Mouse (Mus musculus): ENCODE measurements around the gene Slc7a8. TPM values are rescaled to one million over a fixed set of nuclear protein-coding genes. Genes with fewer than 3 reads are reported as not detected.

Gene Slc7a8
- polyA plus RNA-seq, 1 experiment = 0.25 TPM

DNA sequence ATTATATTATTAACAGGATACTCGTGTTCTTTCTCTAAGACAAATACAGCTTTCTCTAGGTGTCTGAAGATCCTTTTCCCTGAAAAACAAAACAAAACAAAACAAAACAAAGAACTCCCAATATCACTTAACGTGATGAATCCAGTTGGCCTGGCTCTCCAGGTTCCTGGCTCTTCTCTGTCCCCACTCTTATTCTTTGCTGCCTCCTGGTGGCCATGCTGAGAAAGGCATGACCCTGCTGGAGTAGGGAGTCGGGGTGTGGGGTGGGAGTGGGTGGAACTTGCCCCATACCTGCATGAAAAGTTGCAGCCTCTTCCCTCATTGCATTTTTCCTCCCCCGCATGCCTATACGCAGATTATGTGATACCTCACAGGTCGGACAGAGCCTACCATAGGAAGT is 80.4 kb downstream of the Slc7a8 start:
- Histone ChIP-seq H3K9me3 (ENCODE audit: control insufficient read depth, low read length) (no peaks in the 10 kb centered on the region), H3K36me3 (ENCODE audit: control insufficient read depth) (no peaks in the 10 kb centered on the region), H3K4me1 (ENCODE audit: control insufficient read depth) (peaks cover 20% of the 10 kb centered on the region), H3K27me3 (ENCODE audit: control insufficient read depth) (peaks cover 35% of the 10 kb centered on the region), H3K4me3 (replicated peaks) (no peak overlapping the region)
- TF ChIP-seq TAL1 (IDR thresholded peaks at IDR 0.05; ENCODE audit: low read length) (no peak), GATA1 (IDR thresholded peaks at IDR 0.05; ENCODE audit: low read length) (no peak)

DNA sequence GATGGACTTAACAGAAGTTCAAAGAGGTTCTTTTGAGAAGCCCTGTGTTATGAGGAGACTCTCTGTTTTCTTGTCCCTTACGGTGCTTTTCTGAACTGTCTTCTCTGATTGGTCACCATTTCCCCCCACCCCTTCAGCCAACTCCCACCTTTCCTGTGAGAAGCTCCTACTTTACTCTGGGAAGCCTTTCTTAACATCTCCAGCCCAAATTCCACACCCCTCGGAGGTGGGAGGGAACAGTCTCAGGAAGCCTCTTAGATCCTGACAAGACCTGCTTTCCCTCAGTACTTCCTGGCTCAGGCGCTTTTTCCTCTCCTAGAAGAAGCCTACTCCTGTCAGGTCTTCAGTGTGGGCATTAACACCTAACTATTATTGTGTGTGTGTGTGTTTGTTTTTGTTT is 82.2 kb downstream of the Slc7a8 start:
- Histone ChIP-seq H3K36me3 (ENCODE audit: control insufficient read depth) (peaks cover 3% of the 10 kb centered on the region; the same call in 1 of the 2 replicates), H3K9me3 (ENCODE audit: control insufficient read depth, low read length) (no peaks in the 10 kb centered on the region), H3K4me3 (replicated peaks) (no peak overlapping the region), H3K4me1 (ENCODE audit: control insufficient read depth) (peaks cover 4% of the 10 kb centered on the region), H3K27me3 (ENCODE audit: control insufficient read depth) (peaks cover 32% of the 10 kb centered on the region)
- TF ChIP-seq GATA1 (IDR thresholded peaks at IDR 0.05; ENCODE audit: low read length) (no peak), TAL1 (IDR thresholded peaks at IDR 0.05; ENCODE audit: low read length) (no peak)

DNA sequence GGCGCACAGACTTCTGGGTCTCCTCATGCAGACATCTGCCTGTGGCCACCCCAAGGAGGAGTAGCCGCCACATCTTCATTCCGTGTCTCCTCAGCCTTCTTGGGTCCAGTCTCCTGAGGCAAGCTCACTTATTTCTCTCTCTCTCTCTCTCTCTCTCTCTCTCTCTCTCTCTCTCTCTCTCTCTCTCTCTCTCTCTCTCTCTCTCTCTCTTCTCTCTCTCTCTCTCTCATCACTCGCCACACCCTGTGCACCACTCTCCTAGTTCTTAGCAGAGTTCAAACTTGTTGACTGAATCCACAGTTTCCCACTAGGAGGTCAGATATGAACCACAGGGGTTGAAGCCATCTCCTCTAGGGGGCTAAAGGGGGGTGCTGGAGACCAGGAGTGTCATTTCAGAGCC is 83.0 kb downstream of the Slc7a8 start, which contains the start of gene Gm29776:
Gene Gm29776 (minus strand): TSS at position 101 of the 400 bp plus-strand sequence.
- H3K4me1 ChIP-seq (ENCODE audit: control insufficient read depth) = peaks cover 4% of the 10 kb centered on the region
- no peak within 1 kb of the TSS for H3K4me3 ChIP-seq (replicated peaks)
- H3K27me3 ChIP-seq (ENCODE audit: control insufficient read depth) = peaks cover 29% of the 10 kb centered on the region
- TF ChIP-seq GATA1 (IDR thresholded peaks at IDR 0.05; ENCODE audit: low read length) (no peak), TAL1 (IDR thresholded peaks at IDR 0.05; ENCODE audit: low read length) (no peak)
- H3K9me3 ChIP-seq (ENCODE audit: control insufficient read depth, low read length) = no peaks in the 10 kb centered on the region
- H3K36me3 ChIP-seq (ENCODE audit: control insufficient read depth) = peaks cover 11% of the 10 kb centered on the region

DNA sequence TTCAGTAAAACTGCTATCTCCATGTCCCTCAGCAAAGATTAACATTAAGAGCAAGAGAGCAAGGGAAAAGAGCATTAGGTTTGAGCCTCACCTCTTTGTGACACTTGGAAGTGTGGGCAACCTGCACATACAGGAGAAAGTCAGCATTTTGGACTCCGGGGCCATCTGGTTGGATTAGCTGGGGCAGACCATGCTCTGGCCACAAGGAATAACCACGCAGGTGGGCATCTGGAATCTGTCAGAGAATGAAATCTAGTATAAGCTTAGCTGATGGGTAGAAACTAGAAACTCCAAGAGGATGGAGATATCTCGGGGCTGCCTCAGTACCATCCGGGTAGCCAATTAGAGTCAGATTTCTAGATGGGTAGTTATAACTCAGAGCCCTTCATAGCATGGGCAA is 85.0 kb downstream of the Slc7a8 start:
- H3K36me3 ChIP-seq (ENCODE audit: control insufficient read depth) = peaks cover 25% of the 10 kb centered on the region
- no peaks in the 10 kb centered on the region for H3K9me3 ChIP-seq (ENCODE audit: control insufficient read depth, low read length)
- no peak for TF ChIP-seq GATA1 (IDR thresholded peaks at IDR 0.05; ENCODE audit: low read length)
- no peak for TF ChIP-seq TAL1 (IDR thresholded peaks at IDR 0.05; ENCODE audit: low read length)
- H3K4me1 ChIP-seq (ENCODE audit: control insufficient read depth) = peaks cover 3% of the 10 kb centered on the region
- peaks cover 10% of the 10 kb centered on the region for H3K27me3 ChIP-seq (ENCODE audit: control insufficient read depth)
- H3K4me3 ChIP-seq (replicated peaks) = no peak overlapping the region

DNA sequence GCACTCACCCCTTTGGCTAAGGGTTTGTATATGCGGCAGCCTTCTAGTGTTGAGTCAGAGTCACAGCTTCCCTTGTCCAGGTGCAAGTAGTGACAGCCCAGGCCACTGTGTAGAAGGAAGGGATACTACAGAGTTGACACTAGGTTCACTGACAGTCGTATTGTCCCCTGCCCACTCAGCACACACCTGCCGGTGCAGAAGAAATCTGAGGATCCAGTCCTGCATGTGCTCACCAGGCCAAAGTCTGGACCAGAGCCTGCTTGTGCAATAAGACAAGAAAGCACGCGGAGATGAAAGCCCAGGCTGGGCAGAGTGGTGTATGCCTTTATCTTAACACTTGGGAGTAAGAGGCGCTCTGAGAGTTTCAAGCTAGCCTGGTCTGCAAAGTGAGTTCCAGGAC is 86.7 kb downstream of the Slc7a8 start:
- Histone ChIP-seq H3K27me3 (ENCODE audit: control insufficient read depth) (peaks cover 6% of the 10 kb centered on the region), H3K36me3 (ENCODE audit: control insufficient read depth) (peaks cover 37% of the 10 kb centered on the region), H3K4me3 (replicated peaks) (no peak overlapping the region), H3K9me3 (ENCODE audit: control insufficient read depth, low read length) (no peaks in the 10 kb centered on the region), H3K4me1 (ENCODE audit: control insufficient read depth) (no peaks in the 10 kb centered on the region)
- TF ChIP-seq TAL1 (IDR thresholded peaks at IDR 0.05; ENCODE audit: low read length) = no peak
- TF ChIP-seq GATA1 (IDR thresholded peaks at IDR 0.05; ENCODE audit: low read length) = no peak

DNA sequence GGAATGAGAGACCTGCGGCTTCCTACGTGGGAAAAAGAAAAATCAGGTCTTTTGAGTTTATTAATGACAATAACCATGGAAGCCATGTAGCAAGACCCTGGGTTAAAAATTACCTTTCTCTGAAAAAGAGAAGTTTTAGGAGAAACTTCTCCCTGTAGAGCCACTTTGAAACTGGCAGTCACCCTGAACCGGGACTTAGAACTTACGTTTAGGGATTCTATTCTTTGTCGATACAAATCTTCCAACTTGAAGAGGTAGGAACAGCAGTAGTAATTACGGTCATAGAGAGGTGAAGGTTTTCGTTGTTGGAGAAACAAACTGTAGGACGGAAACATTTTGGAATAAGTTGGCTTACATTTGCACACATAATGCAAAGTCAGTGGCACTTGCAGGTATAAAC is 94.5 kb downstream of the Slc7a8 start:
- Histone ChIP-seq H3K36me3 (ENCODE audit: control insufficient read depth) (peaks cover 53% of the 10 kb centered on the region), H3K4me1 (ENCODE audit: control insufficient read depth) (peaks cover 46% of the 10 kb centered on the region), H3K4me3 (replicated peaks) (peak overlapping the region; percentile 100), H3K9me3 (ENCODE audit: control insufficient read depth, low read length) (no peaks in the 10 kb centered on the region), H3K27me3 (ENCODE audit: control insufficient read depth) (no peaks in the 10 kb centered on the region)
- TF ChIP-seq GATA1 (IDR thresholded peaks at IDR 0.05; ENCODE audit: low read length) (no peak), TAL1 (IDR thresholded peaks at IDR 0.05; ENCODE audit: low read length) (no peak)

DNA sequence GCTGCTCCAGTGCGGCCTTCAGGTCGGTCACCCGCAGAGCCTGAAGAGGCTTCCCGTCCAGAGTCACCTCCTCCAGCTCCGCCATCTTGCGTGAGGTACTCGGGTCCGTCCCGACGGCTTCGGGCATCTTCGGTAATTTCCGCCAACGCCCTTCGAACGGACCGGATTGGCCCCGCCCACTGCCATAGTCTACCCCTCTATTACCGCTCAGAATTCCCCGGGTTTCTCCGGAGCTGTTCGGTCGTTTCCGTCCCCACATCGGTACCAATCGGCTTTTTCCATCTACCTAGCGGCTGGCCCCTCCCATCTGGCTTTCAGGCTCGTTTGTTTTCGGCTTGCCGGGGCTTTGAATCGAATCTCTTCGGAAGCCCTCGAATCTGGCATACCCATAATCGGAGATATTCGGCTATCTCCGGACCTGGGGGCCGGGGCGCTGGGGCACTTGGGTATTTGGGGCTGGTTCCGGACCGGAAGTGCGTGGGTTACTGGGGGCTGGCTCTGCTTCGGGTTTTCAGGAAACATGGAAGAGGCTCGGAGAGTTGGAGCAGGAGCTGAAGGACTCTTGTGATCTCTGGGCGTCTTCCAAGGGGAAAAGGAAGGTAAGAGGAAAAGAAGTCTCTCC is 95.1 kb downstream of the Slc7a8 start, which contains the start of gene Acin1:
Gene Acin1 (minus strand): TSS at position 410 of the 622 bp plus-strand sequence.
- Histone ChIP-seq H3K4me1 (ENCODE audit: control insufficient read depth) (peaks cover 52% of the 10 kb centered on the region), H3K9me3 (ENCODE audit: control insufficient read depth, low read length) (no peaks in the 10 kb centered on the region), H3K4me3 (replicated peaks) (peak within 1 kb of the TSS; percentile 100), H3K36me3 (ENCODE audit: control insufficient read depth) (peaks cover 59% of the 10 kb centered on the region), H3K27me3 (ENCODE audit: control insufficient read depth) (no peaks in the 10 kb centered on the region)
- TF ChIP-seq TAL1 (IDR thresholded peaks at IDR 0.05; ENCODE audit: low read length) (no peak), GATA1 (IDR thresholded peaks at IDR 0.05; ENCODE audit: low read length) (no peak)

DNA sequence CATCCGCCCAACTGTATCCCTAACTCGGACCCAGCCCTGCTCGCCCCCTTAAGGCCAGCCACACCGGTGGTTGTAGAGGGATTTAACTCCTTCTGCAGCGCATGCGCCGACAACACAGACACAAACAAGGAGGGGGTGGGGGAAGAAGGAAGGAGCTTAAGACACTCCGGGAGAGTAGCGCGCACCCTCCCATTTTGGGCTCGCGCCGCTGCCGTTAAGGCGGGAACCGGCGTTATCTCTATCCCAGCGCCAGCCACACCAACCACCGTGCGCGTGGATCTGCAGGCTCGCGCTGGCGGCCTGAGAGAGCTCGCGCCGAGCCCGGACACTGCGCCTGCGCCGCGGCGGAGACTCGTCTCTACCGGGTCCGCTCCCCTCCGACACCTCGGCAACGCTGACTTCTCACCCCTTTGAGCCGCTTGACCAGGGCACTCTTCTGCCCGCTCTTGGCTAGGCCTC is 95.7 kb downstream of the Slc7a8 start, which contains the start of gene 1700123O20Rik:
Gene 1700123O20Rik (plus strand): TSS at position 154 of the 459 bp plus-strand sequence.
- Histone ChIP-seq H3K36me3 (ENCODE audit: control insufficient read depth) (peaks cover 61% of the 10 kb centered on the region), H3K9me3 (ENCODE audit: control insufficient read depth, low read length) (no peaks in the 10 kb centered on the region), H3K4me3 (replicated peaks) (peak within 1 kb of the TSS; percentile 100), H3K27me3 (ENCODE audit: control insufficient read depth) (no peaks in the 10 kb centered on the region), H3K4me1 (ENCODE audit: control insufficient read depth) (peaks cover 52% of the 10 kb centered on the region)
- TF ChIP-seq TAL1 (IDR thresholded peaks at IDR 0.05; ENCODE audit: low read length) (no peak), GATA1 (IDR thresholded peaks at IDR 0.05; ENCODE audit: low read length) (peak; percentile 68)

DNA sequence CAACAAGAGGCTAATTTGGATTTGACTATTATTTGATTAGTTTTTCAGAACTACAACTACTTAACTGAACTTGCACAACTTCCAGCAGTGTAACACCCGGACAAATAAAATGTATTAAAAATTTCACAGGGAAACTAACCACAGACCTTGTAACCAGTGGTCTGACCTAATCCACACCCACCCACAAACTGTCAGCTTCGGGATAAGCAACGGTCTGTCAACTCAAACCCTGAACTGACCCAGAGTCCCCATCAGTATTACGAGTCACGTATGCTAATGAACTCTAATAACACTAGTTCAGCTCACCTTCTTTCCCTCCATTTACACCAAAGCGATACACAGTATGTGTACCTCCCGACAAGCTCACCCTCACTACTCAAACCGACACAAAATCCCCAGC is 96.3 kb downstream of the Slc7a8 start:
- peaks cover 52% of the 10 kb centered on the region for H3K4me1 ChIP-seq (ENCODE audit: control insufficient read depth)
- peaks cover 58% of the 10 kb centered on the region for H3K36me3 ChIP-seq (ENCODE audit: control insufficient read depth)
- no peak for TF ChIP-seq GATA1 (IDR thresholded peaks at IDR 0.05; ENCODE audit: low read length)
- TF ChIP-seq TAL1 (IDR thresholded peaks at IDR 0.05; ENCODE audit: low read length) = no peak
- H3K4me3 ChIP-seq (replicated peaks) = peak overlapping the region; percentile 100
- H3K27me3 ChIP-seq (ENCODE audit: control insufficient read depth) = no peaks in the 10 kb centered on the region
- H3K9me3 ChIP-seq (ENCODE audit: control insufficient read depth, low read length) = no peaks in the 10 kb centered on the region

Measured in erythroblast, embryonic 14.5 days (primary cell).